Mouse (Mus musculus) heart, embryonic 13.5 days (tissue): Measurements from ENCODE around the gene Twnk. TPM values are rescaled to one million over a fixed set of nuclear protein-coding genes. Genes with fewer than 3 reads are reported as not detected.

Experiments
- ATAC-seq: fragments of 200-750 bp; cut with Nextera tagmentation; 2 replicates; pipeline ENCODE4 v1.8.0; 2017; ENCODE audit warnings: moderate TSS enrichment; ENCODE audit not compliant: insufficient number of reproducible peaks, low FRiP score, low TSS enrichment; ENCODE audit errors: extremely low read depth
- H3K27ac ChIP-seq: fragments of 300-500 bp; sonication (generic); replicated peaks from 2 replicates; pipeline ENCODE4 v1.5.1; 2015; ENCODE audit warnings: moderate library complexity, mild to moderate bottlenecking, inconsistent platforms
- H3K27me3 ChIP-seq: fragments of 300-500 bp; sonication (generic); replicated peaks from 2 replicates; pipeline ENCODE4 v1.6.1; 2015; ENCODE audit warnings: mild to moderate bottlenecking, inconsistent platforms
- H3K36me3 ChIP-seq: fragments of 300-500 bp; sonication (generic); 2 replicates; pipeline ENCODE4 v1.6.1; 2015; ENCODE audit warnings: mild to moderate bottlenecking, inconsistent platforms
- H3K4me1 ChIP-seq: fragments of 300-500 bp; sonication (generic); 2 replicates; pipeline ENCODE4 v1.6.1; 2015; ENCODE audit warnings: inconsistent platforms
- H3K4me2 ChIP-seq: fragments of 300-500 bp; sonication (generic); 2 replicates; pipeline ENCODE4 v1.6.1; 2015; ENCODE audit warnings: inconsistent platforms, mild to moderate bottlenecking, moderate library complexity
- H3K4me3 ChIP-seq: fragments of 300-500 bp; sonication (generic); 2 replicates; pipeline ENCODE4 v1.5.1; 2015; ENCODE audit warnings: moderate library complexity, mild to moderate bottlenecking, inconsistent platforms
- H3K9ac ChIP-seq: fragments of 300-500 bp; sonication (generic); 2 replicates; pipeline ENCODE4 v1.6.1; 2015; ENCODE audit warnings: inconsistent platforms, mild to moderate bottlenecking, moderate library complexity
- H3K9me3 ChIP-seq: fragments of 300-500 bp; sonication (generic); 2 replicates; pipeline ENCODE4 v1.6.1; 2016; ENCODE audit warnings: inconsistent platforms
- WGBS: fragments of 180-500 bp; shearing (Covaris S2); methylation state at CpG from one replicate; pipeline ENCODE4 v1.1.7; 2015; ENCODE audit warnings: mixed read lengths; 5-methylcytosine and 5-hydroxymethylcytosine counted together
- polyA plus RNA-seq: library from polyadenylated mRNA; unstranded; fragments of >200 nt; fragmentation: Nextera tagmentation; extraction: Ambion mirVana; gene quantifications from 2 replicates; pipeline ENCODE4 v1.2.1, GENCODE M21; 2015

Twnk gene
- polyA plus RNA-seq, 1 experiment from 2014 or later, result 16.3 TPM

DNA sequence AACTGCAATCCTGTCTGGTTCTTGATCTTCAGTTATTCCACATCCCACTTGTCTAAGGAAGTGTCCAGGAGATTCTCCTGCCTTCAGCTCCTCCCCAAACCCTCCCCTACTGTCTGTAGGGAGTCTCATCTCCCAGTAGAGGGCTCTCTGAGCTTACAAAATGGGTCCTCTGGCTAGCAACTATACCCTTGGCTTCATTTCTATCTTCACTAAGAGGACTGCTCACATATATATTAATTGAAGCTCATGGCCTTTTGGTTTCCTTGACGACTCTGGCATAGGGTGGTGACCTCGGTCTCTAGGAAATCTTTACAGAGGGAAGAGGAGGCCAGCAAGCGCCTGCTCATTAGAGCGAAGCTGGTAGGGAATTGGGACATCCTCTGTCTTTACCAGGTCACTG lies 50.9 kb downstream of the Twnk start:
- H3K27ac ChIP-seq, result peak overlapping the region; percentile 97; the same call in 1 of the 2 replicates
- peak overlapping the region; percentile 89 for H3K9ac ChIP-seq
- peak overlapping the region; percentile 89 for H3K4me2 ChIP-seq
- WGBS, result 50% methylated on average over 4 of the region's 4 CpGs
- H3K27me3 ChIP-seq, result no peaks in the 10 kb centered on the region
- ATAC-seq, result no peak
- H3K36me3 ChIP-seq, result peaks cover 37% of the 10 kb centered on the region
- no peaks in the 10 kb centered on the region for H3K9me3 ChIP-seq
- H3K4me3 ChIP-seq, result no peak overlapping the region
- peaks cover 25% of the 10 kb centered on the region for H3K4me1 ChIP-seq

DNA sequence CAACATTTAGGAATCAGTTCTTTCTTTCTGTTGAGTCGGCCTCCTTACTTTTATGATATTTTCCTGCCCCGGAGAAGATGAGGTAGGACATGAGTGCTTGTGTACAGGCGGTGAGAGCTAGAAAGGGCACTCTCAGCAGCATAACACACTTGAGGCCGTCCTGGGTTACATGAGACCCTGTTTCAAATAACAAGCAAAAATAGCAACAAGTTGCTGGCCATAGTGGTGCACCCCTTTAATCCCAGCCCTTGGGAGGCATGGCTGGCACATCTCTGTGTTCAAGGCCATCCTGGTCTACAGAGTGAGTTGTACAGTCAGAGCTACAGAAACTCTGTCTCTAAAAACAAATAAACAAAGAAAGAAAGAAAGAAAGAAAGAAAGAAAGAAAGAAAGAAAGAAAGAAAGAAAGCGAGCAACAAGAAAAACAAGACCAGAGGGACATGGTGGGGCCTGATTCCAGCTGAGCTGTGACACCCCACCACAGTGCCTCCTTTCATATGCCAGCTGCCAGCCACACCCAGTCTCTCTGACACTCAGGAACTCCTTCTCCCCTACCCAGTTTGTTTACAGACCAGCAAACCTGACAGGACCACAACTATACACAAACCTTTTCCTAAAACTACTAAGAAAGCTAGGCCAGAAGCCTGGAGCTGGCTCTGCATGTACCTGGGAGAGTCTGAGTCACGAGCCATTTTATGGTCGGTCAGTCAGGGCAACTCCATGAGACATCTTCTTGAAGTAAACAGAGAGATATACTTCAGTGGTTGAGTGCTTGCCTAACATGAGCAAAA lies 51.6 kb downstream of the Twnk start:
- peak overlapping the region; percentile 97 for H3K27ac ChIP-seq
- H3K9ac ChIP-seq, result peak overlapping the region; percentile 89
- peak overlapping the region; percentile 89 for H3K4me2 ChIP-seq
- 70% methylated on average over 7 of the region's 7 CpGs for WGBS
- H3K4me1 ChIP-seq, result peaks cover 25% of the 10 kb centered on the region
- no peak for ATAC-seq
- no peaks in the 10 kb centered on the region for H3K27me3 ChIP-seq
- H3K4me3 ChIP-seq, result peak overlapping the region; percentile 70
- H3K36me3 ChIP-seq, result peaks cover 30% of the 10 kb centered on the region
- no peaks in the 10 kb centered on the region for H3K9me3 ChIP-seq

DNA sequence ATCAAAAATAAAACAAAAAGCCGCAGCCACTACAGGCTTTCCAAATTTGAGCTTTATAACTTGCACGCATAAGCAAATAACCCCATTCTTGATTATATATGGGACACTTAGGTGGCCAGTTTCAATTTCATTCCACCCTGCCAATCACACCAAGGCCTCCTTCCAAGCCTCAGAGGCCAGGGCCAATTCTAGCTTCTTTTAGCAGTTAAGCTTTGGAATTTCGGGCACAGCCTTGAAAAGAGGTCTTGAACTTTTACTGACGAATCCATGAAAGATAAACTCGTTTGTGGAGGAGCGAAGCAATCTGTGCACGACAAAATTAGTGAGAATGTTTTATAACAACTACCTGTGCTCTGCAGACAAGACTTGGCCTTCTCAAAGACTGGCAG lies 52.3 kb downstream of the Twnk start:
- no peak for ATAC-seq
- Histone ChIP-seq H3K9me3 (no peaks in the 10 kb centered on the region), H3K9ac (peak overlapping the region; percentile 89), H3K27me3 (no peaks in the 10 kb centered on the region), H3K27ac (peak overlapping the region; percentile 97), H3K4me3 (peak overlapping the region; percentile 70), H3K36me3 (peaks cover 24% of the 10 kb centered on the region), H3K4me1 (peaks cover 25% of the 10 kb centered on the region), H3K4me2 (peak overlapping the region; percentile 89)
- 38% methylated on average over 7 of the region's 7 CpGs for WGBS

DNA sequence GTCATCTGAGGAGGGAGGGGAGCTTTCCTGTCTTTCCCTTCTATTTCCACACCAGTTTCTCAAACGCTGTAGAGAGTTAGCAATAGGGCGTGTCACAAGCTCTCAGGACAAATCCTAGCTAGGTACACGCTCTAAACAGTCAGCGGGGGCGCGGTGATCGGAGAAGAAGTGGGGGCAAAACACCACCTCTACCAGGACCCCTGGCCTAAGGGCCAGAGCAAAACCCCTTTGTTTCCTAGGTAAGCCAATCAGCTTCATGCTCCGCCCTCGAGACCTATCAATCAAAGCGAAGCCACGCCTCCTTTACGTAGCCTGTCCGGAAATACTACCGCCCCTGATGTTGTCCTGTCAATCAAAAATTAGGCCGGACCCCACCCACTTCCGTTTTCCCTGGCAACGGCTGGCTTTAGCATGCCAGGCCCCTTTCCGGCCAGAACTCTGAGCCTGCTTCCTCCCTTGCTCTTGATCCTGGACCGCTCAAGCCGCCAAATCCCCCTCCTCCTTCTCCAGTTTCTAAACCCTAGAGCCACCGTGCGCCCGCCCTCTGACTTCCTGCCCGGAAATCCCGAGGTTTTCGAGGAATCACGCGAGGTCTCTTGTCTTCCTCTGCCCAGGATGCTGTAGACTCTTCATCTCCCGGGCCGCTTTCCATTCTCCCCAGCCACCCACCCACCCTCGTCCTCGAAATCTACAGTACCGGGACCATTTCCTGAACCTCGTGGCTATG lies 52.8 kb downstream of the Twnk start:
- peak; percentile 86 for ATAC-seq
- H3K27me3 ChIP-seq, result 0 out of 2 replicates have a peak, but pooled peaks cover under 1% of the 10 kb centered on the region
- under 1% methylated on average over 34 of the region's 34 CpGs for WGBS
- H3K9me3 ChIP-seq, result no peaks in the 10 kb centered on the region
- peak overlapping the region; percentile 97 for H3K27ac ChIP-seq
- H3K4me3 ChIP-seq, result peak overlapping the region; percentile 70
- peaks cover 18% of the 10 kb centered on the region for H3K36me3 ChIP-seq
- peak overlapping the region; percentile 89 for H3K4me2 ChIP-seq
- peak overlapping the region; percentile 89 for H3K9ac ChIP-seq
- H3K4me1 ChIP-seq, result peaks cover 25% of the 10 kb centered on the region

DNA sequence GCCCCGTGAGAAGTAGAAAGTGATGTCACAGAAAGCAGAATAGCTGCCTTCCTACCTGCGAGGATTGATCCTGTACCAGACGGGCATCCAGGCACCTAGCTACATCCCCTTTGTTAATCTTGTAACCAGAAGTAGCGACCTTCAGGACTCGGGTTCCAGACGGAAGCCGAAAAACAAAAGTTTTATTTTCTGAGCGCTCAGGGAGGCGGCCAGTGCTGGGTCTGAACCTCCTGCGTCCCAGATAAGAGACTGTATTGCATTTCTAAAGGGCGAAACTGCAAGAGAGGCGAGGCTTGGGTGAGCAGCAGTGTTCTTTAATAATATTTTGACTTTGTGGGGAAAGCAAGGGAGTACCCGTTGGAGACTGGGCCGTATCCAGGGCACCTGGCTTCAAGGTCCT lies 53.4 kb downstream of the Twnk start:
- ATAC-seq, result peak; percentile 5; the same call in 1 of the 2 replicates
- H3K27ac ChIP-seq, result peak overlapping the region; percentile 97

More for the DNA sequence above, 53.4 kb downstream of the Twnk start:
- H3K4me1 ChIP-seq, result peaks cover 25% of the 10 kb centered on the region
- WGBS, result 1% methylated on average over 14 of the region's 14 CpGs
- peaks cover 6% of the 10 kb centered on the region for H3K27me3 ChIP-seq
- H3K36me3 ChIP-seq, result peaks cover 13% of the 10 kb centered on the region
- peak overlapping the region; percentile 89 for H3K9ac ChIP-seq
- peak overlapping the region; percentile 70 for H3K4me3 ChIP-seq
- no peaks in the 10 kb centered on the region for H3K9me3 ChIP-seq
- peak overlapping the region; percentile 89 for H3K4me2 ChIP-seq

Other genes with a start within 250 kb of the Twnk start
- gene Pax2, start 249.6 kb upstream of the Twnk start, polyA plus RNA-seq, result not detected in 2 replicates
- gene Slf2, start 74.5 kb upstream of the Twnk start, polyA plus RNA-seq, result 27.2 and 29.7 TPM in 2 replicates
- 0.60 and 0.96 TPM in 2 replicates for gene Sema4g, start 16.6 kb upstream of the Twnk start, polyA plus RNA-seq
- gene Mrpl43, start 779 bp downstream of the Twnk start, polyA plus RNA-seq, result 55.9 and 62.2 TPM in 2 replicates
- gene Lzts2, start 8.8 kb downstream of the Twnk start, polyA plus RNA-seq, result 39.3 and 39.9 TPM in 2 replicates
- gene Pdzd7, start 40.1 kb downstream of the Twnk start, polyA plus RNA-seq, result 0.15 TPM in 1 of 2 replicates, not detected in the other
- 17.6 and 19.6 TPM in 2 replicates for gene Sfxn3, start 41.8 kb downstream of the Twnk start, polyA plus RNA-seq
- gene Kazald1, start 69.6 kb downstream of the Twnk start, polyA plus RNA-seq, result 5.8 and 6.5 TPM in 2 replicates
- gene Tlx1, start 145.0 kb downstream of the Twnk start, polyA plus RNA-seq, result 0.11 and 0.23 TPM in 2 replicates
- gene Lbx1, start 230.1 kb downstream of the Twnk start, polyA plus RNA-seq, result not detected in 2 replicates